Mouse (Mus musculus) spleen, adult 2 months (tissue): ENCODE measurements around the gene Mrs2. TPM values are rescaled to one million over a fixed set of nuclear protein-coding genes. Genes with fewer than 3 reads are reported as not detected.
A peak's percentile ranks its signal among the peaks of the same experiment; 100 is the strongest.
"Not testable (repeated sequence)": the region's sequence is repeated elsewhere in the genome, so short reads cannot be mapped to it uniquely, and the experiment has no call there.

Experiments used
- DNase-seq, 2 experiments: peaks; one replicate each; pipeline versions ENCODE4 v3.0.0 to v3.0.0-alpha.2; 2012 to 2021; ENCODE audit warnings: low spot score in 2 of 2, low read depth in 1 of 2
- H3K27ac ChIP-seq: fragments of 200-500 bp; 2 replicates; pipeline ENCODE4 v1.5.1; 2012; ENCODE audit warnings: low read length, inconsistent platforms; ENCODE audit not compliant: insufficient read depth
- H3K27me3 ChIP-seq: fragments of 200-500 bp; 2 replicates; pipeline ENCODE4 v1.6.1; 2012; ENCODE audit warnings: mild to moderate bottlenecking, moderate library complexity, low read length, inconsistent platforms; ENCODE audit not compliant: control insufficient read depth, insufficient read depth
- H3K36me3 ChIP-seq: fragments of 200-500 bp; 2 replicates; pipeline ENCODE4 v1.6.1; 2012; ENCODE audit warnings: mild to moderate bottlenecking, low read length, inconsistent platforms; ENCODE audit not compliant: control insufficient read depth, insufficient read depth
- H3K4me1 ChIP-seq: fragments of 200-500 bp; 2 replicates; pipeline ENCODE4 v1.6.1; 2011; ENCODE audit warnings: inconsistent platforms; ENCODE audit not compliant: control insufficient read depth, insufficient read depth, insufficient read length
- H3K4me3 ChIP-seq: fragments of 200-500 bp; 2 replicates; pipeline ENCODE4 v1.5.1; 2011; ENCODE audit warnings: mild to moderate bottlenecking, inconsistent platforms; ENCODE audit not compliant: insufficient read depth, insufficient read length; ENCODE audit errors: extremely low read depth
- CTCF ChIP-seq: fragments of 200-500 bp; IDR thresholded peaks from 2 replicates; pipeline ENCODE4 v1.5.1; 2011; ENCODE audit warnings: mild to moderate bottlenecking, inconsistent platforms; ENCODE audit not compliant: insufficient read depth, insufficient read length, insufficient replicate concordance; ENCODE audit errors: extremely low read depth
- POLR2A ChIP-seq: fragments of 200-500 bp; IDR thresholded peaks from 2 replicates; pipeline ENCODE4 v1.6.1; 2011; ENCODE audit warnings: low read depth, low read length, inconsistent platforms
- WGBS: fragments of 180-500 bp; shearing (Covaris S2); methylation state at CpG from one replicate; pipeline ENCODE4 v1.1.7; 2018; 5-methylcytosine and 5-hydroxymethylcytosine counted together
- polyA plus RNA-seq: library from polyadenylated mRNA; depleted of rRNA; stranded (reverse); fragments of >200 nt; gene quantifications from 2 replicates; pipeline ENCODE4 v1.2.3, GENCODE M21; 2012

Gene Mrs2
- polyA plus RNA-seq, 1 experiment: 11.6 TPM

GRCm38 (mm10) chr13:24988391-24988790, 31.8 kb downstream of the Mrs2 start:
- Histone ChIP-seq H3K4me1 (no peaks in the 10 kb centered on the region), H3K27me3 (no peaks in the 10 kb centered on the region), H3K36me3 (peaks cover 16% of the 10 kb centered on the region), H3K4me3 (no peak overlapping the region), H3K27ac (no peak overlapping the region)
- WGBS: 54% methylated on average over 7 of the region's 7 CpGs
- peak in 1 of 2 experiments; percentile 38 for DNase-seq
- TF ChIP-seq POLR2A (no peak), CTCF (peak; percentile 37; the same call in 1 of the 2 replicates)

DNA sequence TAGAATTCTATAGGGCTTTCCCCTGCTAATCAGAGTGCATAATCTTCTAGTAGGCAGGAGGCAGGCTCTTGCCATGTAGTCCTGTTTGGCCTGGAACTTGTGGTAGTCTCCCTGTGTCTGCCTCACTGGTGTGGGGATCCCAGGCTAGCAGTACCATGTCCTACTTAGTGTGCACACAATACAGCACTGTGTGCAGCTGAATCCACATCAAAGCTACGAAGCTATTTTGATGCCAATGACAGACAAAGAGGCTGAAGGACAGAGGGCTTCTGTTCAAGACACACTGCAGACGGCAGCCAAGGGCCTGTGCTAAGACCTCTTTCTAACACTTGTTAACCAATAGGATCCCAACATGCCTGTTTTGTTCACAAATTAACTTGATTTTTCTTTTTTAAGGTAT, 34.7 kb downstream of the Mrs2 start:
- no peak overlapping the region for H3K4me3 ChIP-seq
- WGBS: 88% methylated on average over 2 of the region's 2 CpGs
- no peak overlapping the region for H3K27ac ChIP-seq
- H3K27me3 ChIP-seq: no peaks in the 10 kb centered on the region
- no peak for TF ChIP-seq CTCF
- no peak for TF ChIP-seq POLR2A
- H3K4me1 ChIP-seq: no peaks in the 10 kb centered on the region
- DNase-seq: no peak
- H3K36me3 ChIP-seq: peaks cover 6% of the 10 kb centered on the region

GRCm38 (mm10) chr13:24981031-24981430, 39.1 kb downstream of the Mrs2 start:
- Histone ChIP-seq H3K27ac (no peak overlapping the region), H3K4me1 (no peaks in the 10 kb centered on the region), H3K36me3 (no peaks in the 10 kb centered on the region), H3K4me3 (no peak overlapping the region), H3K27me3 (no peaks in the 10 kb centered on the region)
- TF ChIP-seq CTCF: no peak
- no peak for TF ChIP-seq POLR2A
- 82% methylated on average over 6 of the region's 6 CpGs for WGBS
- DNase-seq: no peak

DNA sequence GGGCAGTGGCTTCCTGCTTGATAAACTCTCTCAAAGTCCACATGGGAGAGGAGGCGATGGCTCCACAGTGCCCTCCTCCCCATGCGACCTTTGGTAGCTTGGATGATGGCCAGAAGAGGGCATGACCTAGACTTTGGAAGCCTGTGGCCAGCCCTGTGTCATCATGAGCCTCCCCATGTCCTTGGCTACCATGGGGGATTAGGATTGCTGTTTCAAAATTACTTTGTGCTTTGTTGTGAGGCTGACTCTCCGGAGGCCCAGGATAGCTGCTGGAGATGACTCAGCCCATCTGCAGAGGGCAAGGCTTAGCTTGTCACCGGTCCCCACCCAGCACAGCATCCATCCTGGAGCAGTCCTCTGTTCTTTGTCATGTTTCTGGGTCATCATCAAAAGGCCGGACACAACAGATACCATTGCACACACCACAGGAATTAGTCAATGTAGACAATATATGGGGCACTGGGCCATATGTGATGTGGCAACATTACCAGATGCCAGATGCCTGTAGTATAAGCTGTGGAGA, 42.3 kb downstream of the Mrs2 start:
- H3K4me1 ChIP-seq: no peaks in the 10 kb centered on the region
- no peaks in the 10 kb centered on the region for H3K27me3 ChIP-seq
- H3K4me3 ChIP-seq: no peak overlapping the region
- H3K36me3 ChIP-seq: no peaks in the 10 kb centered on the region
- no peak overlapping the region for H3K27ac ChIP-seq
- DNase-seq: no peak
- WGBS: 91% methylated on average over 5 of the region's 5 CpGs
- TF ChIP-seq CTCF: no peak
- TF ChIP-seq POLR2A: no peak

DNA sequence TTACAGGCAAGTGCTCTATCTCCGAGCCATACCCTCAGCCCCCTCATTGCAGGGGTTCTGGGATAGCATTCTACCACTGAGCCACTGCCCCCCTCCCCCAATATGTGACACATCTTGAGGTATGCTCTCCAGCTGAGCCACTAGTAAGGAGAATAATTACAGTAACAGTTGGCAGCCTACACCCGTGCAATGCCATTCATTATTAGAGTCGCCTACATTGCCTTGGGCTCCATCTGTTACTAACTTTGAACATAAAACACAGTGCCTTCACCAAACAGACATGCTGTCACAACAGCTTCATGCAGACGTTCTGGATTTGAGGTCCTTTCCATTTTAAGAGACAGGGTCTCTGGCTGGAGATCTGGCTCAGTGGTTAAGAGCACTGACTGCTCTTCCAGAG, 43.8 kb downstream of the Mrs2 start:
- no peak for TF ChIP-seq POLR2A
- TF ChIP-seq CTCF: no peak
- DNase-seq: no peak
- no peak overlapping the region for H3K27ac ChIP-seq
- no peaks in the 10 kb centered on the region for H3K27me3 ChIP-seq
- H3K4me3 ChIP-seq: no peak overlapping the region
- no peaks in the 10 kb centered on the region for H3K4me1 ChIP-seq
- H3K36me3 ChIP-seq: no peaks in the 10 kb centered on the region
- 82% methylated on average over 4 of the region's 4 CpGs for WGBS

DNA sequence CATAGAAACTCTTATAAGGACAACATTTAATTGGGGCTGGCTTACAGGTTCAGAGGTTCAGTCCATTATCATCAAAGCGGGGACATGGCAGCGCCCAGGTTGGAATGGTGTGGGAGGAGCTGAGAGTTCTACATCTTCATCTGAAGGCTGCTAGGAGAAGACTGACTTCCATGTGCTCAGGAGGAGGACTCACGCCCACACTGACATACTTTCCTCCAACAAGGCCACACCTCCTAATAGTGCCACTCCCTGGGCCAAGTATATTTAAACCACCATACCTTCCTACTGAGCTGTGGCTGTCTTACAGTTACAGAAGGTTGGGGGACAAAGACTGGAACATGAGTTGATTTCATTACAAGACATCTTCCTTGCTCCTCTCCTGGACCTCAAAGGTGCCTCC, 48.4 kb downstream of the Mrs2 start:
- H3K27ac ChIP-seq, H3K27me3 ChIP-seq, H3K4me3 ChIP-seq, H3K36me3 ChIP-seq, DNase-seq, H3K4me1 ChIP-seq: not testable (repeated sequence)
- WGBS: 91% methylated on average over 3 of the region's 3 CpGs

DNA sequence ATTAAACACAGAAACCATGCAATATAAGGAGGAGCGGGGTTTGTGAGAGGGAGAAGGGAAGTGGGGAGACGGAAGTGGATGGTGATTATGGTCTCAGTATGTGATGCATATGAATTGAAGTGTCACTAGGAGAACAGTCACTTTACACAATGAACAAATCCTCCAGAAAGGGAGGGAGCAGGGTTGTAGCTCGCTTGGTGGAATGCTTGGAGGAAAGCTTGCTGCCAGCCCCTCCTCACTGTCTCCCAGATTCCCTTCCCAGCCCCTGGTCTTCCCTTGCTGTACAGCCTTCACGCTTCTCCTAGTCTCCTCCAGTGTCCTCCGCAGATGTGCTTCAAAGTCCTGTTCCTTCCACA, 54.4 kb downstream of the Mrs2 start:
- no peak for TF ChIP-seq CTCF
- TF ChIP-seq POLR2A: no peak

More for the DNA sequence above, 54.4 kb downstream of the Mrs2 start:
- H3K36me3 ChIP-seq: no peaks in the 10 kb centered on the region
- H3K4me3 ChIP-seq: peak overlapping the region; percentile 46
- no peaks in the 10 kb centered on the region for H3K27me3 ChIP-seq
- 35% methylated on average over 5 of the region's 5 CpGs for WGBS
- H3K27ac ChIP-seq: no peak overlapping the region
- DNase-seq: no peak
- peaks cover 3% of the 10 kb centered on the region; the same call in 1 of the 2 replicates for H3K4me1 ChIP-seq
